Mouse (Mus musculus): ENCODE measurements at regions not wholly inside any gene's neighbourhood (a gene's known extent, or its start where the extent isn't known, plus 50 kb on each side); places are given as distances from the start of the nearest gene placed in this dataset.

GRCm38 (mm10) chr5:77552580-77552979 lies 144.7 kb upstream of the Igfbp7 start:
- H3K9ac ChIP-seq (ENCODE audit: low read depth, low read length) = no peak overlapping the region
- intact Hi-C loops (cut with DNase I) = no loop called here
- H3K4me3 ChIP-seq = no peak overlapping the region
- DNase-seq = no peak
- 48% methylated on average over 5 of the region's 5 CpGs for WGBS
- no peaks in the 10 kb centered on the region for H3K36me3 ChIP-seq (ENCODE audit: control insufficient read depth, insufficient read depth, low read length)
- no peaks in the 10 kb centered on the region for H3K4me1 ChIP-seq (ENCODE audit: control insufficient read depth, insufficient read depth, low read length)
- H3K79me2 ChIP-seq (replicated peaks; ENCODE audit: control insufficient read depth, insufficient read depth, low read length) = no peaks in the 10 kb centered on the region
- no peak for TF ChIP-seq EP300 (IDR thresholded peaks at IDR 0.05; ENCODE audit: insufficient read depth, low read depth, low read length)
- no peak for TF ChIP-seq POLR2A (IDR thresholded peaks at IDR 0.05; ENCODE audit: insufficient read depth, low read depth, low read length)
- TF ChIP-seq CTCF (IDR thresholded peaks at IDR 0.05) = no peak
- no peaks in the 10 kb centered on the region for H3K27me3 ChIP-seq (ENCODE audit: control insufficient read depth, insufficient read depth, low read length)
- H3K27ac ChIP-seq = no peak overlapping the region

- intact Hi-C loops (cut with DNase I) = no loop called here
- TF ChIP-seq POLR2A (IDR thresholded peaks at IDR 0.05; ENCODE audit: insufficient read depth, low read depth, low read length) = no peak
- TF ChIP-seq EP300 (IDR thresholded peaks at IDR 0.05; ENCODE audit: insufficient read depth, low read depth, low read length) = no peak
- TF ChIP-seq CTCF (IDR thresholded peaks at IDR 0.05) = no peak
- H3K79me2 ChIP-seq (replicated peaks; ENCODE audit: control insufficient read depth, insufficient read depth, low read length) = no peaks in the 10 kb centered on the region
- no peaks in the 10 kb centered on the region for H3K27me3 ChIP-seq (ENCODE audit: control insufficient read depth, insufficient read depth, low read length)
- H3K4me1 ChIP-seq (ENCODE audit: control insufficient read depth, insufficient read depth, low read length) = no peaks in the 10 kb centered on the region
- H3K9ac ChIP-seq (ENCODE audit: low read depth, low read length) = no peak overlapping the region
- no peak for DNase-seq
- 65% methylated on average over 7 of the region's 7 CpGs for WGBS
- no peak overlapping the region for H3K27ac ChIP-seq
- no peaks in the 10 kb centered on the region for H3K36me3 ChIP-seq (ENCODE audit: control insufficient read depth, insufficient read depth, low read length)
- no peak overlapping the region for H3K4me3 ChIP-seq
These were observed 144.2 kb upstream of the Igfbp7 start for GRCm38 (mm10) chr5:77552081-77552480.

- H3K9ac ChIP-seq (ENCODE audit: low read depth, low read length) = no peak overlapping the region
- WGBS = 53% methylated on average over 13 of the region's 13 CpGs
- no peak for DNase-seq
- no peak for TF ChIP-seq POLR2A (IDR thresholded peaks at IDR 0.05; ENCODE audit: insufficient read depth, low read depth, low read length)
- no peak for TF ChIP-seq CTCF (IDR thresholded peaks at IDR 0.05)
- TF ChIP-seq EP300 (IDR thresholded peaks at IDR 0.05; ENCODE audit: insufficient read depth, low read depth, low read length) = no peak
- H3K27me3 ChIP-seq (ENCODE audit: control insufficient read depth, insufficient read depth, low read length) = no peaks in the 10 kb centered on the region
- H3K4me1 ChIP-seq (ENCODE audit: control insufficient read depth, insufficient read depth, low read length) = no peaks in the 10 kb centered on the region
- intact Hi-C loops (cut with DNase I) = no loop called here
- no peak overlapping the region for H3K4me3 ChIP-seq
- H3K79me2 ChIP-seq (replicated peaks; ENCODE audit: control insufficient read depth, insufficient read depth, low read length) = no peaks in the 10 kb centered on the region
- H3K27ac ChIP-seq = no peak overlapping the region
- no peaks in the 10 kb centered on the region for H3K36me3 ChIP-seq (ENCODE audit: control insufficient read depth, insufficient read depth, low read length)
These were observed 138.3 kb upstream of the Igfbp7 start for GRCm38 (mm10) chr5:77546001-77546620.

- no peak for TF ChIP-seq CTCF (IDR thresholded peaks at IDR 0.05)
- TF ChIP-seq EP300 (IDR thresholded peaks at IDR 0.05; ENCODE audit: insufficient read depth, low read depth, low read length) = no peak
- no peak for TF ChIP-seq POLR2A (IDR thresholded peaks at IDR 0.05; ENCODE audit: insufficient read depth, low read depth, low read length)
- no peaks in the 10 kb centered on the region for H3K27me3 ChIP-seq (ENCODE audit: control insufficient read depth, insufficient read depth, low read length)
- no peaks in the 10 kb centered on the region for H3K36me3 ChIP-seq (ENCODE audit: control insufficient read depth, insufficient read depth, low read length)
- H3K27ac ChIP-seq = no peak overlapping the region
- H3K79me2 ChIP-seq (replicated peaks; ENCODE audit: control insufficient read depth, insufficient read depth, low read length) = no peaks in the 10 kb centered on the region
- 57% methylated on average over 19 of the region's 19 CpGs for WGBS
- no peak overlapping the region for H3K9ac ChIP-seq (ENCODE audit: low read depth, low read length)
- no peaks in the 10 kb centered on the region for H3K4me1 ChIP-seq (ENCODE audit: control insufficient read depth, insufficient read depth, low read length)
- DNase-seq = no peak
- intact Hi-C loops (cut with DNase I) = no loop called here
- no peak overlapping the region for H3K4me3 ChIP-seq
These were observed 124.6 kb upstream of the Igfbp7 start for GRCm38 (mm10) chr5:77532261-77533015.

GRCm38 (mm10) chr5:77530376-77530775 lies 122.5 kb upstream of the Igfbp7 start:
- WGBS = 75% methylated on average over 7 of the region's 7 CpGs
- Histone ChIP-seq H3K27ac (no peak overlapping the region), H3K27me3 (ENCODE audit: control insufficient read depth, insufficient read depth, low read length) (no peaks in the 10 kb centered on the region), H3K4me1 (ENCODE audit: control insufficient read depth, insufficient read depth, low read length) (no peaks in the 10 kb centered on the region), H3K79me2 (replicated peaks; ENCODE audit: control insufficient read depth, insufficient read depth, low read length) (no peaks in the 10 kb centered on the region), H3K4me3 (no peak overlapping the region), H3K36me3 (ENCODE audit: control insufficient read depth, insufficient read depth, low read length) (no peaks in the 10 kb centered on the region), H3K9ac (ENCODE audit: low read depth, low read length) (no peak overlapping the region)
- intact Hi-C loops (cut with DNase I) = no loop called here
- no peak for DNase-seq
- TF ChIP-seq EP300 (IDR thresholded peaks at IDR 0.05; ENCODE audit: insufficient read depth, low read depth, low read length) (no peak), POLR2A (IDR thresholded peaks at IDR 0.05; ENCODE audit: insufficient read depth, low read depth, low read length) (no peak), CTCF (IDR thresholded peaks at IDR 0.05) (no peak)

- TF ChIP-seq POLR2A (IDR thresholded peaks at IDR 0.05; ENCODE audit: insufficient read depth, low read depth, low read length) (no peak), EP300 (IDR thresholded peaks at IDR 0.05; ENCODE audit: insufficient read depth, low read depth, low read length) (no peak), CTCF (IDR thresholded peaks at IDR 0.05) (no peak)
- Histone ChIP-seq H3K27ac (no peak overlapping the region), H3K27me3 (ENCODE audit: control insufficient read depth, insufficient read depth, low read length) (no peaks in the 10 kb centered on the region), H3K9ac (ENCODE audit: low read depth, low read length) (no peak overlapping the region), H3K36me3 (ENCODE audit: control insufficient read depth, insufficient read depth, low read length) (no peaks in the 10 kb centered on the region), H3K4me1 (ENCODE audit: control insufficient read depth, insufficient read depth, low read length) (no peaks in the 10 kb centered on the region), H3K79me2 (replicated peaks; ENCODE audit: control insufficient read depth, insufficient read depth, low read length) (no peaks in the 10 kb centered on the region), H3K4me3 (no peak overlapping the region)
- WGBS = 76% methylated on average over 4 of the region's 4 CpGs
- intact Hi-C loops (cut with DNase I) = no loop called here
- no peak for DNase-seq
These were observed 109.4 kb upstream of the Igfbp7 start for GRCm38 (mm10) chr5:77517252-77517651.

Data from heart, adult 2 months (tissue).